Mouse (Mus musculus): ENCODE data around the gene Irx2. TPM values are rescaled to one million over a fixed set of nuclear protein-coding genes. Genes with fewer than 3 reads are reported as not detected.
A peak's percentile ranks its signal among the peaks of the same experiment; 100 is the strongest.

The Irx2 gene
- 7.7 TPM for polyA plus RNA-seq (2012; fragmentation: generic; extraction: Trizol)
- long read RNA-seq, experiment 1, result 0 reads
- long read RNA-seq, experiment 2, partial matches to known transcripts, result 0 of 1 reads
- long read RNA-seq, experiment 2, other reads (novel, unspliced or antisense), result 0 of 1 reads

DNA sequence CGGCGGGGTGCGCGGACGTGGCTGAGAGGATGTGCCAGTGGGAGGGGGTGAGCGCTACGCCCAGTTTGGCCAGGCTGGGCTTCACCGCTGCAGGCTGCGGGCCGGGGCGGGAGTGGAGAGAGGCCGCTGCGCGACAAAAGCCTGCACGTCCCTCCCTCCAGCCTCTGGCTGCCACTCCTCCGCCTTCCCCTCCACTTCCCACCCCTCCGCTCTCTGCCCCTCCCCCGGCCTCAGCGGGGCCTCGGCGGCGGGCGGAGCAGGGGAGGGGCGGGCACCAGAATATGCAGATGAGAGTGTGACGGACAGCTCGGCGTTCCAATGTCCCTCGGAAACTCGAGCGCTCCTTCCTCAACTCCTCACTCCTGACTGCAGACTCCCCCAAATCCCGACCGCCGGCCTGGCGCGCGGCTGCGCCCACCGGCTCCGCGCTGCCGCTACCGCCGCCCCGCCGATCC is at the start of gene Irx2:
Gene Irx2, plus strand, starts transcription at position 359 of the 455 bp plus-strand sequence.
- no peaks in the 10 kb centered on the region for H3K27me3 ChIP-seq (ENCODE audit: control insufficient read depth, insufficient read depth, insufficient read length)
- H3K36me3 ChIP-seq (ENCODE audit: control insufficient read depth, insufficient read depth), result no peaks in the 10 kb centered on the region
- no peak for TF ChIP-seq USF1 (IDR thresholded peaks at IDR 0.05; ENCODE audit: low read depth)
- no peak for TF ChIP-seq CTCF (IDR thresholded peaks at IDR 0.05; ENCODE audit: control insufficient read depth, insufficient read depth, insufficient read length)
- TF ChIP-seq MAX (IDR thresholded peaks at IDR 0.05), result no peak
- TF ChIP-seq CEBPB (IDR thresholded peaks at IDR 0.05; ENCODE audit: low read depth), result no peak
- TF ChIP-seq FOSL1 (IDR thresholded peaks at IDR 0.05; ENCODE audit: insufficient read depth, low read length, poor library complexity, severe bottlenecking), result no peak
- no peak for TF ChIP-seq MYOD1 (IDR thresholded peaks at IDR 0.05; ENCODE audit: control insufficient read depth, insufficient read length, low read depth)
- no peak for TF ChIP-seq MYOG (IDR thresholded peaks at IDR 0.05; ENCODE audit: control insufficient read depth, extremely low read depth, insufficient read length)
- peaks cover 17% of the 10 kb centered on the region for H3K79me2 ChIP-seq (ENCODE audit: control insufficient read depth, insufficient read depth)
- H3K4me3 ChIP-seq (ENCODE audit: insufficient read depth, poor library complexity, severe bottlenecking), result peak within 1 kb of the TSS; percentile 41
- peaks cover 2% of the 10 kb centered on the region for H3K79me3 ChIP-seq (ENCODE audit: low read depth)
- peak within 1 kb of the TSS; percentile 99 for H3ac ChIP-seq (ENCODE audit: control insufficient read depth, insufficient read length, low read depth)

DNA sequence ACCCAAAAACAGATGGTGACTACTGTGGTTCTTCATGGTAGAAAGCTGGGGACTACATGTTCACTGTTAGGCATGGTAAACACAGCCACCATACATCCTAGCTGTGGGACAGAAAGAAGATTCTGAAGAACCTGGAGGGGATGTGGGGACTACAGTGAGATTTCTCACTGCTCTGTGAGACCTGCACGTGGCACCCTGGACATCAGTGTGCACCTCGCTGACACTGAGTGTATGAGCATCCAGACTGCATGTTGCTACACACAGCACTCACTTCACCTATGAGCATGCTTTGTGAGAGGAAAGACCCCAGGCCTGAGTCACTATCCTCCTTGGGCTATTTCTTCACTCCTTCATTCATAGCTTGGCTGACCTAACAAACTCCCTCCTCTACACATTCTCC is 47.3 kb upstream of the Irx2 start:
- Histone ChIP-seq H3ac (ENCODE audit: control insufficient read depth, insufficient read length, low read depth) (no peak overlapping the region), H3K27me3 (ENCODE audit: control insufficient read depth, insufficient read depth, insufficient read length) (no peaks in the 10 kb centered on the region), H3K79me2 (ENCODE audit: control insufficient read depth, insufficient read depth) (no peaks in the 10 kb centered on the region), H3K4me3 (ENCODE audit: insufficient read depth, poor library complexity, severe bottlenecking) (no peak overlapping the region), H3K79me3 (ENCODE audit: low read depth) (no peaks in the 10 kb centered on the region), H3K36me3 (ENCODE audit: control insufficient read depth, insufficient read depth) (no peaks in the 10 kb centered on the region)
- TF ChIP-seq CEBPB (IDR thresholded peaks at IDR 0.05; ENCODE audit: low read depth) (no peak), MYOD1 (IDR thresholded peaks at IDR 0.05; ENCODE audit: control insufficient read depth, insufficient read length, low read depth) (no peak), MAX (IDR thresholded peaks at IDR 0.05) (no peak), CTCF (IDR thresholded peaks at IDR 0.05; ENCODE audit: control insufficient read depth, insufficient read depth, insufficient read length) (no peak), MYOG (IDR thresholded peaks at IDR 0.05; ENCODE audit: control insufficient read depth, extremely low read depth, insufficient read length) (no peak), FOSL1 (IDR thresholded peaks at IDR 0.05; ENCODE audit: insufficient read depth, low read length, poor library complexity, severe bottlenecking) (no peak), USF1 (IDR thresholded peaks at IDR 0.05; ENCODE audit: low read depth) (no peak)

DNA sequence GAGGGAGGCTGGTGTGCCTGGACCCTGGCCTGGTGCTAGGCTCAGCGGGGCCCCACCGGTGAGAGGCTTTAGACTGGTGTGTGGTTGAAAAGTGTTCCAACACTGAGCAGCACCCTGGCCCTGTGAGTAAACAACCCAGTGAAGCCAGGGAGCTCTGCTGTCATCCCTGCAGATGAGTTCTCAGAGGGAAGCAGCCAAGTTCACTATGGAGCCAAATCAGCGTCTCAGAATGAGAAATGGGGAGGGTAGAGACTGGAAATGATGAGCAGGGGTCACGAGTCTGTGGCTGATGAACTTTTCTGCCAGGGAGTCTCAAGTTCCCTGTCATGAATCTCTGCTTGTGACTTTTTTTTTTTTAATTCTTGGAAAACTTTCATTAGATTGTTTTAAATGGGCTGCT is 36.1 kb upstream of the Irx2 start:
- H3ac ChIP-seq (ENCODE audit: control insufficient read depth, insufficient read length, low read depth), result no peak overlapping the region
- H3K27me3 ChIP-seq (ENCODE audit: control insufficient read depth, insufficient read depth, insufficient read length), result peaks cover 3% of the 10 kb centered on the region
- TF ChIP-seq MAX (IDR thresholded peaks at IDR 0.05) (no peak), MYOG (IDR thresholded peaks at IDR 0.05; ENCODE audit: control insufficient read depth, extremely low read depth, insufficient read length) (no peak), CEBPB (IDR thresholded peaks at IDR 0.05; ENCODE audit: low read depth) (no peak), CTCF (IDR thresholded peaks at IDR 0.05; ENCODE audit: control insufficient read depth, insufficient read depth, insufficient read length) (no peak), MYOD1 (IDR thresholded peaks at IDR 0.05; ENCODE audit: control insufficient read depth, insufficient read length, low read depth) (no peak), FOSL1 (IDR thresholded peaks at IDR 0.05; ENCODE audit: insufficient read depth, low read length, poor library complexity, severe bottlenecking) (no peak), USF1 (IDR thresholded peaks at IDR 0.05; ENCODE audit: low read depth) (no peak)
- H3K36me3 ChIP-seq (ENCODE audit: control insufficient read depth, insufficient read depth), result no peaks in the 10 kb centered on the region
- no peaks in the 10 kb centered on the region for H3K79me2 ChIP-seq (ENCODE audit: control insufficient read depth, insufficient read depth)
- no peak overlapping the region for H3K4me3 ChIP-seq (ENCODE audit: insufficient read depth, poor library complexity, severe bottlenecking)
- H3K79me3 ChIP-seq (ENCODE audit: low read depth), result no peaks in the 10 kb centered on the region

DNA sequence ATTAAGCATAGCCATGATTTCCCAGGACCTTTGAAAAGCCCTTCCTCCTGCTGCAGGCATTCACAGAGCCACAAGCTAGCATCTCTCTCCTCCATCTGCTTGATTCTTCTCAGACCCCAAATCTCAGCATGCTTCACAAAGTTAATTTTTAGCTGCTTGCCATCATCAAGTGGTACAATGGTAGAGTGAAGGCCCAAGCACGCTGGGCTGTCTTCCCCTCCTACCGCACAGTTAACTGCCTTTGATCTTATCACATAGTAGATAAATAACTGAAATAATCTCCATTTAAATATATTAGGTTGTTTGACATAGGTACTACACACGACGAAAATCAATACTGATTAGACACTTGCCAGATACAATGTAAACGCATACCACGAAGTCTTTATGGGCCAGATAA is 35.3 kb upstream of the Irx2 start:
- Histone ChIP-seq H3K4me3 (ENCODE audit: insufficient read depth, poor library complexity, severe bottlenecking) (no peak overlapping the region), H3ac (ENCODE audit: control insufficient read depth, insufficient read length, low read depth) (no peak overlapping the region), H3K27me3 (ENCODE audit: control insufficient read depth, insufficient read depth, insufficient read length) (peaks cover 8% of the 10 kb centered on the region), H3K79me2 (ENCODE audit: control insufficient read depth, insufficient read depth) (no peaks in the 10 kb centered on the region), H3K36me3 (ENCODE audit: control insufficient read depth, insufficient read depth) (no peaks in the 10 kb centered on the region), H3K79me3 (ENCODE audit: low read depth) (no peaks in the 10 kb centered on the region)
- TF ChIP-seq CTCF (IDR thresholded peaks at IDR 0.05; ENCODE audit: control insufficient read depth, insufficient read depth, insufficient read length) (no peak), FOSL1 (IDR thresholded peaks at IDR 0.05; ENCODE audit: insufficient read depth, low read length, poor library complexity, severe bottlenecking) (no peak), MYOD1 (IDR thresholded peaks at IDR 0.05; ENCODE audit: control insufficient read depth, insufficient read length, low read depth) (no peak)

DNA sequence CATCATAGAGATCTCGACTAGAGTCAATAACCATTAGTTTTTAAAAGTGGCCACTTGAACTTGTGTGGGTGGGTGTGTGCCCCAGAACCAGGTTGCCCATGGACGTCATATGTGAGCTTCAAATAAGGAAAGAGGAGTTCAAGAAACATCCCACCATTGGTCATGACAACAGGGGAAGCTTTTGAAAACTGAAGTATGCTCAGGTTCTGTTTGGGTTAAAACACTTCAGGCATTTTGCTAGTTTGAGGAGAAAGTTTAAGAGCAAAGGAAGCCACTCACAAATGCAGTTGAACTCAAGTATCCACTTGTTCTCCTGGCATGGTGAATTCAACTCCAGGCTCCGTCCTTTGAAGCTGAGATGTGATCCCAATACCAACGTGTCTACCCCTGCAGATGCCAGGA is 34.9 kb upstream of the Irx2 start:
- no peak overlapping the region for H3ac ChIP-seq (ENCODE audit: control insufficient read depth, insufficient read length, low read depth)
- H3K4me3 ChIP-seq (ENCODE audit: insufficient read depth, poor library complexity, severe bottlenecking), result no peak overlapping the region
- no peaks in the 10 kb centered on the region for H3K36me3 ChIP-seq (ENCODE audit: control insufficient read depth, insufficient read depth)
- TF ChIP-seq FOSL1 (IDR thresholded peaks at IDR 0.05; ENCODE audit: insufficient read depth, low read length, poor library complexity, severe bottlenecking), result no peak
- TF ChIP-seq USF1 (IDR thresholded peaks at IDR 0.05; ENCODE audit: low read depth), result no peak
- no peak for TF ChIP-seq CEBPB (IDR thresholded peaks at IDR 0.05; ENCODE audit: low read depth)
- TF ChIP-seq MYOG (IDR thresholded peaks at IDR 0.05; ENCODE audit: control insufficient read depth, extremely low read depth, insufficient read length), result no peak
- TF ChIP-seq CTCF (IDR thresholded peaks at IDR 0.05; ENCODE audit: control insufficient read depth, insufficient read depth, insufficient read length), result no peak
- TF ChIP-seq MAX (IDR thresholded peaks at IDR 0.05), result no peak
- no peak for TF ChIP-seq MYOD1 (IDR thresholded peaks at IDR 0.05; ENCODE audit: control insufficient read depth, insufficient read length, low read depth)
- H3K79me2 ChIP-seq (ENCODE audit: control insufficient read depth, insufficient read depth), result no peaks in the 10 kb centered on the region
- H3K79me3 ChIP-seq (ENCODE audit: low read depth), result no peaks in the 10 kb centered on the region
- H3K27me3 ChIP-seq (ENCODE audit: control insufficient read depth, insufficient read depth, insufficient read length), result peaks cover 8% of the 10 kb centered on the region

DNA sequence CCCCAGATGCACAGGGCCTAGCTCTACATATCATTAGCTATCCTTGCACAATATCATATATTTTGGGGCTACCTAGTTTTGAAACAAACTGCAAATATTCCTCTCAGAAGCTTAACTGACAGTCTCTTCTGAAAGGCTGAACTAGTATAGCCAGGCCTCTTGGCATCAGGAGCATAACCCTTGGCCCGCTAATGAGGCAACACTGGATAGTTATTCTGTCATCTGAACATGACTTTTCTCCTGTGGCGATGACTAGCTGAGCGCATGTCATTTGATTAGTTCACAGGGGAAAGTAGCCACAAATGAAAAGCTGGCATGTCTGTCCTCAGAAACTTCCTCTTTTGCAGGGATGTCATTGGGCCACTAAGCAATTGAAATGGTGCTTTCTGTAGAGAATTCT is 29.4 kb upstream of the Irx2 start:
- Histone ChIP-seq H3K79me3 (ENCODE audit: low read depth) (no peaks in the 10 kb centered on the region), H3K36me3 (ENCODE audit: control insufficient read depth, insufficient read depth) (no peaks in the 10 kb centered on the region), H3K4me3 (ENCODE audit: insufficient read depth, poor library complexity, severe bottlenecking) (no peak overlapping the region), H3ac (ENCODE audit: control insufficient read depth, insufficient read length, low read depth) (no peak overlapping the region), H3K27me3 (ENCODE audit: control insufficient read depth, insufficient read depth, insufficient read length) (peaks cover 8% of the 10 kb centered on the region), H3K79me2 (ENCODE audit: control insufficient read depth, insufficient read depth) (no peaks in the 10 kb centered on the region)
- no peak for TF ChIP-seq MYOG (IDR thresholded peaks at IDR 0.05; ENCODE audit: control insufficient read depth, extremely low read depth, insufficient read length)
- TF ChIP-seq MYOD1 (IDR thresholded peaks at IDR 0.05; ENCODE audit: control insufficient read depth, insufficient read length, low read depth), result no peak
- no peak for TF ChIP-seq CTCF (IDR thresholded peaks at IDR 0.05; ENCODE audit: control insufficient read depth, insufficient read depth, insufficient read length)
- no peak for TF ChIP-seq CEBPB (IDR thresholded peaks at IDR 0.05; ENCODE audit: low read depth)
- TF ChIP-seq USF1 (IDR thresholded peaks at IDR 0.05; ENCODE audit: low read depth), result no peak
- no peak for TF ChIP-seq MAX (IDR thresholded peaks at IDR 0.05)
- no peak for TF ChIP-seq FOSL1 (IDR thresholded peaks at IDR 0.05; ENCODE audit: insufficient read depth, low read length, poor library complexity, severe bottlenecking)

All from C2C12 (cell line).